Mouse (Mus musculus) ES-CJ7 (cell line): ENCODE data around the gene Camta1.

Experiments
- DNase-seq: peaks from one replicate; pipeline ENCODE4 v3.0.0; 2011; ENCODE audit warnings: low read depth, low spot score

Gene Camta1

GRCm38 (mm10) chr4:151779962-151780459, 81.7 kb downstream of the Camta1 start:
- no peak for DNase-seq

GRCm38 (mm10) chr4:151778511-151778910, 83.2 kb downstream of the Camta1 start:
- DNase-seq, result peak; percentile 18

GRCm38 (mm10) chr4:151777451-151777850, 84.2 kb downstream of the Camta1 start:
- DNase-seq, result no peak

GRCm38 (mm10) chr4:151775441-151775840, 86.2 kb downstream of the Camta1 start:
- DNase-seq, result no peak

GRCm38 (mm10) chr4:151773651-151774050, 88.0 kb downstream of the Camta1 start:
- no peak for DNase-seq

GRCm38 (mm10) chr4:151773007-151773406, 88.7 kb downstream of the Camta1 start:
- no peak for DNase-seq

- no peak for DNase-seq
These were observed 91.0 kb downstream of the Camta1 start for GRCm38 (mm10) chr4:151770697-151771096.

GRCm38 (mm10) chr4:151767786-151768185, 93.9 kb downstream of the Camta1 start:
- DNase-seq, result no peak

- no peak for DNase-seq
These were observed 94.3 kb downstream of the Camta1 start for GRCm38 (mm10) chr4:151767361-151767760.

- no peak for DNase-seq
These were observed 96.3 kb downstream of the Camta1 start for GRCm38 (mm10) chr4:151765376-151765775.

GRCm38 (mm10) chr4:151763928-151764327, 97.7 kb downstream of the Camta1 start:
- peak; percentile 63 for DNase-seq

GRCm38 (mm10) chr4:151759095-151759494, 102.6 kb downstream of the Camta1 start:
- DNase-seq, result no peak

- DNase-seq, result peak; percentile 24
These were observed 103.3 kb downstream of the Camta1 start for GRCm38 (mm10) chr4:151758337-151758736.

GRCm38 (mm10) chr4:151757261-151757660, 104.4 kb downstream of the Camta1 start:
- DNase-seq, result no peak

GRCm38 (mm10) chr4:151756400-151756799, 105.3 kb downstream of the Camta1 start:
- DNase-seq, result peak; percentile 35

GRCm38 (mm10) chr4:151753231-151753630, 108.4 kb downstream of the Camta1 start:
- DNase-seq, result no peak

GRCm38 (mm10) chr4:151752551-151752950, 109.1 kb downstream of the Camta1 start:
- no peak for DNase-seq

GRCm38 (mm10) chr4:151751270-151751945, 110.3 kb downstream of the Camta1 start:
- no peak for DNase-seq

GRCm38 (mm10) chr4:151747723-151748122, 114.0 kb downstream of the Camta1 start:
- DNase-seq, result no peak

GRCm38 (mm10) chr4:151746002-151746606, 115.6 kb downstream of the Camta1 start:
- no peak for DNase-seq

- DNase-seq, result no peak
These were observed 120.2 kb downstream of the Camta1 start for GRCm38 (mm10) chr4:151741249-151742137.

- no peak for DNase-seq
These were observed 122.2 kb downstream of the Camta1 start for GRCm38 (mm10) chr4:151739348-151739956.
